Mouse (Mus musculus) adrenal gland, postnatal 36 days (tissue): Measurements from ENCODE around the gene Zyg11b. TPM values are rescaled to one million over a fixed set of nuclear protein-coding genes. Genes with fewer than 3 reads are reported as not detected.

Experiments used
- DNase-seq, 2 experiments: peaks; one replicate each; pipeline ENCODE4 v3.0.0; 2021; ENCODE audit warnings: mixed read lengths in 1 of 2
- total RNA-seq, 2 experiments: library from RNA; stranded (reverse); gene quantifications; 2 replicates each; pipeline ENCODE4 v1.2.3; 2021

Gene Zyg11b
- total RNA-seq, 2 experiments from 2014 or later, result 32.6 to 50.0 TPM

DNA sequence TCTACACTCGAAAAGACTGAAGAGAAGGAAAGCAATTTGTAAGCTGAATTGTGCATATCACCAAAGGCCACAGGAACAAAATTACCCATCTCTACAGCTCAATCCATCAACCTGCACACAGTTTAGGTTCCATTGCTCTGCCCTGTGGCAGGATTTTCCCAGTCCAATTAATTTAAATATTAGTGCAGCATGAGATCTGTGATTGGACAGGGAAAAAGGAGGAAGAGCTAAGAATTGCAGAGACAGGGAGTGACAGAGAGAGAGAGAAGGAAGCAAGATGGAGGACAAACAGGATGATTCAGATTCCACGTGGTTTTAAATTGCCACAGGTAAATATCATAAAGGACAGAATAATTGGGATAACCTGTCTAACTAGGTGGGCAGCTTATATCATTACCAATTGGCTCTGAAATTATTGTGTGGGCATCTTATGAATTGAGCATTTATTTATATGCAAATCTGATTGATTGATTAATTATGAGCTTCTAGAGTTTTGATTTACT lies 108.0 kb downstream of the Zyg11b start:
- no peak for DNase-seq

DNA sequence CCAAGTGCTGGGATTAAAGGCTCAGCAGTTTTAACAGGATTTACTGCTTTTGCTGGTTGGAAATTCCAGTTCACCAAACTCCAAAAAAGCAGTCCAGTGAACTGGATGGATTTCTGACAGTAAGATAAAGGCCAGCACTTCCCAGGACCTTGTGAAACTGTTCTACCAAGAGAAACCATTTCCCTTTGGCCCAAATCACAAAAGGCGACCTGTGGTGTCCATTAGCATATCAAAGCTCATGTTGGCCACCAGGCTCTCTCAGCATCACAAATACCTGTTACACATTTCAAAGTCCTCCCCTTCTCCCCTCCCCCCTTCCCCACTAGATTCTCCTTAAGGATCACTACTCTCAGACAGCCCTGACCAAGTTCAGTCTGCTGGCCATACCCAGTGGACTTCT lies 118.6 kb downstream of the Zyg11b start:
- DNase-seq, result no peak

Other genes starting within 250 kb of the Zyg11b start
- 1 to 10 TPM; 8.2 to 9.9 TPM for gene Podn, start 204.7 kb downstream of the Zyg11b start, total RNA-seq
- gene Scp2, start 156.1 kb downstream of the Zyg11b start, total RNA-seq, result 100 to 1,000 TPM; 321 to 364 TPM
- gene Echdc2, start 135.7 kb downstream of the Zyg11b start, total RNA-seq, result 10 to 100 TPM; 25.9 to 26.4 TPM
- 1 to 10 TPM; 1.0 to 2.8 TPM for gene Zyg11a, start 83.0 kb downstream of the Zyg11b start, total RNA-seq
- 10 to 100 TPM; 39.0 to 46.7 TPM for gene Coa7, start 27.0 kb upstream of the Zyg11b start, total RNA-seq
- gene Shisal2a, start 82.3 kb upstream of the Zyg11b start, total RNA-seq, result 1 to 10 TPM; 3.6 to 7.8 TPM
- gene Gpx7, start 105.9 kb upstream of the Zyg11b start, total RNA-seq, result 10 to 100 TPM in 1 of 2 experiments, 1 to 10 TPM in 1; 7.9 to 11.1 TPM
- 10 to 100 TPM; 28.7 to 37.8 TPM for gene Tut4, start 158.3 kb upstream of the Zyg11b start, total RNA-seq